Mouse (Mus musculus) kidney, postnatal 25 days (tissue): ENCODE measurements around the gene Rad50.

Experiments
- DNase-seq, 2 experiments: peaks; one replicate each; pipeline ENCODE4 v3.0.0; 2021; ENCODE audit warnings: mixed read lengths in 2 of 2

Gene Rad50

DNA sequence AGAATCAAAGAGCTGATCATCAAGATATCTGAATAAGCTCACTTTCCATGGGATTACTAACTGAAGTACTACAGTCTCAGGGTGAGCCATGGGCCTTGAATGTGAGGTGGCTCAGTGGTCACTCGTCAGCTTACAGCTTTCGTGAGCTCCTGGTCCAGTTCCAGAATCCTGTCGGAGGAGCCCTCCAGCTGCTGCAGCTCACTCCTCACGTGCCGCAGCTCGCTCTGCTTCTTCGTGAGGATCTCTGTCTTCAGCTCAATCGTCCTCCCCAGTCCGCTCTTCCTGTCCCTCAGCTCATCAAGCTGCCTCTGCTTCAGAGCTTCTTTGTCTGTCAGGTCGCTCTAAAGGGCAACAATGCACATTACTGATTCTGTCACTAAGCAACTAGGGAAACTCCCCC, 15.1 kb downstream of the Rad50 start:
- peak; percentile 6 to 33 for DNase-seq

DNA sequence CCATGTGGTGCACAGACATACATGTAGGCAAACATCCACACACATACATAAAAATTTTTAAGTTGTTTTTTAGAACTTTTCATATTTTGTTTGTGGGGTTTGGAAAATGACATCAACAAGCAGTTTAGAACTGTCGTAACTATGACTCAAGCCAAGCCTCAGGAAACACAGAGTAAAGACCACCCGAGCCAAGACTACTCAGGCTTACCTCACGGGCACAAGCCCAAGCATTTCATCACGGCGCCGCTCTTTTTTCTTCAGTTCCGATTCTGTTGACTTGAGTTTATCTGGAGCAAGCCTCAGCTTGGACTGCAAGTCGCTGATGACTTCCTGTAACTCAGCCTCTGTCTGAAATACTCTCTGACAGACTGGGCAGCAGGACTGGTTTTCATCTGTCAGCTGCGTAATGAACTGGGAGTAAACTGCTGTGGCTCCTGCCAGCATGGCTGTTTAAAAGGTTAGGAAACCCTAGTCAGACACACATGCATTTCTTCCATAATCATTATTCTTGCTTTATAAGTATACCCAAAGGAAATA, 24.1 kb downstream of the Rad50 start:
- no peak for DNase-seq

DNA sequence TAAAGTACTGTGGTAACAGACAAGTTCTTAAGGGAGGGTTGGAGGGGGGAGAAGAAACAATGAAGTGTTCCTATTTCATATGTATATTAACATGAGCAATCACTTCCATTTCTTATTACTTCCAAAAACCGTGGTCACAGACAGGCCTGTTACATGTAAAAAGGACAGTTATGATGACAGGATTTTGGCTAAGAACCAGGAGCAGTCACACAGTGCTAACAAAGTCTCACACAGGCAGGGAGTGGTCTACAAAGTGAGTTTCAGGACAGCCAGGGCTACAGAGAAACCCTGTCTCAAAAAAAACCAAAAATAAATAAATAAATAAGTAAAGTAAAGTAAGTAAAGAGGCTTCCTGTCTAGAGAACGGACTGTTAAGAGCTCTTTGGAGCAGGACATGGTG, 24.9 kb downstream of the Rad50 start:
- no peak for DNase-seq

DNA sequence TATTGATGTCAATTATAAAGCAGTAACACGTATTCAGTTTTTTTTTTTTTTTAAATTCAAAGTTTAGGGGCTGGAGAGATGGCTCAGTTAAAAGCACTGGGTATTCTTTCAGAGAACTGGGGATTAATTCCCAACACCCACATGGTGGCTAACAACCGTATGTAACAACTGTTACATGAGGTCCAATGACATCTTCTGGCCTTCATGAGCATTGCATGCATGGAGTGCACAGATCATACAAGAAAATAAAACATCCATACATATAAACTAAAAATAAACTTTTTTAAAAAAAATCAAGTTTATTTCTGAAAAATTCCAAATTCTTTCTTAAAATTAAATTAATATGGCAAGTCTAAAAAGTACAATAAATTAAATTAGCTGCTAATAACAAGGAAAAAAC, 25.4 kb downstream of the Rad50 start:
- DNase-seq: no peak

DNA sequence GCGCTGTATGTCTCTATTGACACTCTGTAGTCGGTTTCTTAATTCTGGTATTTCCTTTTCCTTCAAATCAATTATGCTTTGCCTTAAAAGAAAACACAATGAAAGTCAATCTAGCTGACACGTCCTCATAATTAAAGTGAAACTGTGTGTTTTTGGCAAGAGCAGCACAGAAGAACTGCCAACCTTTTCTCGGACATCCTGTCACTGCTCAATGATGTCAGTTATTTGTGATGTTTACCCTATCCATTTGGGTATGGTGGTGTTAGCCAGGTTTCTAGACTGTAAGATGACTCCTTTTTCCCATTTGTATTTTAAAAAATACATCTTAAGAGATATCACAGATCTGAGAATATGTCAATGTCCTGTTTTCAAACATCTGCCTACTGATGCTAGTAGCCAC, 27.0 kb downstream of the Rad50 start:
- DNase-seq: peak in 1 of 2 experiments; percentile 10

DNA sequence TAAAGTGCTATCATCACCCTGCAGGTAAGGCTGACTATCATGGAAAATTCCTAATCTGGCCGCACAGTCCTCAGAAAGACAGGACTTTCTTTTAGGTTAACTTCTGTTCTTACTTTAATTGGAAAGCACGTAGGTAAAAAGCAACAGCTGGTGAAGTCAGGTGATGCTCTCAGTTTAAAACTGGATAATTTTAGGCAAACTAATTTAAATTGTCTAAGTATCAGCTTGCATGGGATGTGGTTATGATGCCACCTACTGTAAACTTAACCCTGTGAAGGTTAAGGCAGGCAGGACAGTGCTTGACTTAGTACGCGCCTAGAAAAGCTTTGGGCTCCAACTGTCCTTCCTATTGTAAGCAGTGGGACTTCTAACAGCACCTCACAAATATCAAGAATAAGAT, 35.7 kb downstream of the Rad50 start:
- DNase-seq: no peak

DNA sequence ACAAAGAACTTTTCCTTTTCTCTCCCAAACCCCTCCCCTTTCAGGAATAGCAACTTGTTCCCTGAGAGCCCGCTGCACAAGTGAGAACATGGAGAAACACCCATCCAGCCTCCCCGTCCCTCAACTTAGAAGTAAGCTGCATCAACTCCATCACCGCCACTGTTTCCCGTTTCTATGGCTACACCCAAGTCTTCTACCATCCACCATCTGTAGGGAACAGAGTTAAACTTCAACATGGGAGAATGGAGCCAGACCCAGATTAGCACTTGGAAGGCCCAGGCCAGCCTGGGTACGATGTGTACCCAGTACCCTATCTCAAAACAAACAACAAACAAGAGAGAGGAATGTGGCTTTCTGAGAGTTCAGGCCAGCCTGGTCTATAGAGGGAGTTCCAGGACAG, 43.0 kb downstream of the Rad50 start:
- DNase-seq: no peak

DNA sequence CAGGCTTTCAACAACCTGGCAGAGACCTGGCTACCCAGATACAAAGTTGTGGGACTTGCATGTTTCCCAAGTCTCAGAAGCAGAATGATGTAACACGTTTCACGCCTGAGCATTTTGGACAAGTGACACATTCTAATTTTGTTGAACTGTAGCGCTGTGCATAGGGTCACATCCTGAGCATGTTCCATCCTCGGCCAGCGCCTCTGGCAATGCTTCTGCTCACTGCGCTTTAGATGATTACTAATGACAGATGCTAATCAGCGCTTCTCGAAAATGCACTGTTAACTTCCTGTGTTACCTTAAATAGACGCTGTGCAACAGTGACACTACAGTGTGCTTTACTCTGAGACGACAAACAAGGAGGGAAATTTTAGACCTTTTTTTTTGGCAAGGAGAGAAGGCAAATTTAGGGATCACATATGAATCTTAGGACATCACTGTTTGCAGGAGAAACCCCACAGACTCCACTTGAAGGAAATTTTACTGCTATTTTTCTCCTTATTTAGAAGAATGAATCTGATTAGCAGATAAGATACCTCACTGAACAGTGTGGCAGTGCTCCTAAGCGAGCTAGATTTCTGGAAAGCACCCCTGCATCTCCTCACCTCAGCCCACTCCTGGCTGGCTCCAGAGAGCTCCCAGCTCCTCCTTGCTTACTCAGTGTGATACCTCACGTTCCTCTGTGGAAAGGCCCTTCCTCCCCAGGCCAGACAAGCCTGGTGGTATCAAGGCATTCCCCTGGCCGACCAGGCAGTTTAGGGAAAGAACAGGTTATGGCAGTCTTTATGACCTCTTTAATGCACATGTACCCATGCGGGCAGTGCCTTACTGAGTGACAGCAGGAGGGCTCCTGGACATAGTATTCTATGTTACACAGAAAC, 44.1 kb downstream of the Rad50 start:
- DNase-seq: no peak

DNA sequence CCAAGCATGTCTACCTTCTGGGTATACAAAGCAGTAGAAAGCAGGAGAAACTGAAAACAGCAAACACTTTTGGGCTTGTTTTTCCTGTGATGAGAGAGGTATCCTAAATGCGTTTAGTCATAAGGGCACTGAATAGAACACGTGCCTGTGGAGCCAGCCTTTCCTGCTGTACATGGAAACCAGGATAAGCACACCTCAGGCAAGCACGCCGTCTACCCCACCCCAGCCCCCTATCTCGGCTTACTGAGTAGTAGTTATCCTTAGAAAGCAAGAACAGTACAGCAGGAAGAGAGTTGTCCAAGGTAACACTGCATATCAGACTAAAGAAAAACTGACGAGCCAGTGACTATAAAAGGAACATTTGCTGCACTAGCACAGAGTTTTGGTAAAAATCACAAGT, 49.3 kb downstream of the Rad50 start:
- no peak for DNase-seq

DNA sequence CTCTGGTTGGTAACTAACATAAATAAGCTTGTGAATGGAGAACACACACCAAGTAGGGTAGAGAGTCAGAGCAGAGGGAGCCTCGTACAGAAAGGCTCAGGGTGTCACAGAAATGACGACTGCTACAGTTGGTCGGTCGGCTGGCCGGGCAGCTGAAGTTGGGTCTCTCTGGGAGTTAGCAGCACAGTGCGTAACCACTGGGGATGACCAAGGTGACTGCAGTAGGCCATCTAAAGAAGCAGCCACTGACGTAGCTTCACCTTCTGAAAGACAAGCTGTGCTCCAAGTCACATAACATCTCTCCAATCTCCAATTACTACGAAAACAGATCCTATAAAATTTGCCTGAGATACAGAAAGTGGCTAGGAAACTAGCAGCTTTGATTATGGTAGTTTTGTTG, 49.7 kb downstream of the Rad50 start:
- no peak for DNase-seq

DNA sequence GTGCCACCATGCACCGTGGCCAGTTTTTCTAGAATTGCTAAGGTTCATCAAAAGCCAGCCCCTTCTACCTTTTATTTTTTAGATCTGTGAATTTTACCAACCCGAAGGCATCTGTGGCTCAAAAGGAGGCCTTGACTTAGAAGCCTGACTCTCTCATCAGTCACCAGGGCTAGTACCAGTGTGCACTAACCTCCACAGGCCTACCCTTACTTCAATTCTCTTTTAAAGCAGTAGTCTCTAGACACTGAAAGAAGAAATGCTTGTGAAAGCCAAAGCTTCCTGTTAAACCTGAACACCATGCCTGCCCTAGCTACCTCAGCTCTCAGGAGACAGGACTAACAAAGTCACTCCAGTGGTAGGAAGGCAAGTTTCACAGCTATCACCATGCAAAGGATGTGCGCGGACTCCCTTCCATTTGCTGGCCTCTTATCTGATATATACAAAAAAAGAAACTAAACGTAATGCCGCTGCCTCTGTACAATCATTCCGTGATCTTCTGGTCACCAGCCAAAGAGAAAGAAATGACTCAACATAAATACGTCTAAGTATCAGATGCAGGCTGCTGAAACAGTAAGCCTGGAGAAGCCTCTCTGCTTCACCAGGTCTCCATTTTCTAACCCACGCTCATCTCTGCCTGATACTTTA, 50.4 kb downstream of the Rad50 start:
- no peak for DNase-seq

DNA sequence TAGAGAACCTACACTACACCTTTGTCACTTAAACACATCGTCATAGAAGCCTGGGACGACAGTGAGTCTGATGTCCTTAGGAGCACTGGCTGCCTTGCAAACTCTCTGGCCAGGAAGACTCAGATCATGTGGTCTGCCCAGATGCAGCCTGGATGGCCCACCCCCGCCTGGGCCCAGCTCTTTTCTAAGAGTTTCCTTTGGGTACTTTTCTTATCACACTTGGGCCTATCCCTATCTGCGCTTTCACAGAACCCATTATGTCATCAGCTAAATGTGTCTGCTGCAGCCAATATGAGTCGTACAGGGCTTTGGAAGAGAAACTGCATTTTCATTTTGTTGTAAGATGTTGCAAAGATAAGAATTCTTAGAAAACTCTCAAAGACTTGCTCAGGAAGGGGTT, 52.1 kb downstream of the Rad50 start:
- no peak for DNase-seq

DNA sequence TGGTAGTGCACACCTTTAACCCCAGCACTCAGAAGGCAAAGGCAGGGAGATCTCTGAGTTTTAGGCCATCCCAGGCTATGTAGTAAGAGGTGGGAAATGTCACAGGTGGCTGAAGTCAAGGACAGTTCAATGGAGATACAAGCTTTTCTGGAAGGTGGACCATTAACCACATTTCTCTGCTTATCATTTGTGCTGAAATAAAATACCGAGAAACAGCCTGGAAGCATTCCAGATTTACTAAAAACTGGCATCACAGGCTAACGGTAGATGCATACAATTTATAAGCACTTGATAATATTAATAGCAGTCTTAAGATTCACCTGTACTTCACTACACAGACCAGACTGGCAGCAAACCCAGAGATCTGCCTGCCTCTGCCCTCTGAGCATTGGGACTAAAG, 54.7 kb downstream of the Rad50 start:
- no peak for DNase-seq

DNA sequence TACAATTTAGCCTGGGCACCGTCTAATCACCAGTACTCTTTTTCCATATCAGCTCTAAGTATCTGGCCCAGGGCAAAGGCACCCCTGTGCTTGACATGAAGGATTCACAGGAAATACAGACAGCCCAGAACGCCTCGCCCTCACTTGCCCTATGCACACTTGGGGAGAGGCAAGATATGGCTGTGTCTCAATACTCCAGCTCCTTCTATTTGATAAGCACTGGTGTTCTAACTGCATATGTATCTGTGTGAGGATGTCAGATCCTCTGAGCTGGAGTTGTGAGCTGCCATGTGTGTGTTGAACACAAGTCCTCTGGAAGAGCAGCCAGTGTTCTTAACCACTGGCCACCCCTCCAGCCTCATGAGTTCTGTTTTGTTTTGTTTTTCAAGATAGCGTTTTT, 55.7 kb downstream of the Rad50 start:
- DNase-seq: no peak

DNA sequence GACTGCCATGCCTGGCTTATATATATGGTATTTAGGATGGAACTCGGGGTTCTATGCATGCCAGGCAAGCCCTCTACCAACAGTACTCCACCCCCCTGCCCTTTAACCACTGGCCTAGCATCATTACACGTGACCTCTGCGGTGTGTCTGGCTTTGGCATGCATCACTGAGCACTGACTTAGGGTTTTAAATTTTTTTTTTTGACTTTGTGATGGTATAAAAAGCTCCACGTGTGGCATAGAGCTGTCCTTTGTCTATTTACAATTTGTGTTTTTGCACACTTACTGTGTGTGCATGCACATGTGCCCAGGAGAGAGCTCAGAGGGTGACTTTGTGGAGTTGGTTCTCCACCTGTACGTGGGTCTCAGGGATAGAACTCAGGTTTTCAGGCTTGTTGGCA, 63.1 kb downstream of the Rad50 start:
- peak in 1 of 2 experiments; percentile 5 for DNase-seq

DNA sequence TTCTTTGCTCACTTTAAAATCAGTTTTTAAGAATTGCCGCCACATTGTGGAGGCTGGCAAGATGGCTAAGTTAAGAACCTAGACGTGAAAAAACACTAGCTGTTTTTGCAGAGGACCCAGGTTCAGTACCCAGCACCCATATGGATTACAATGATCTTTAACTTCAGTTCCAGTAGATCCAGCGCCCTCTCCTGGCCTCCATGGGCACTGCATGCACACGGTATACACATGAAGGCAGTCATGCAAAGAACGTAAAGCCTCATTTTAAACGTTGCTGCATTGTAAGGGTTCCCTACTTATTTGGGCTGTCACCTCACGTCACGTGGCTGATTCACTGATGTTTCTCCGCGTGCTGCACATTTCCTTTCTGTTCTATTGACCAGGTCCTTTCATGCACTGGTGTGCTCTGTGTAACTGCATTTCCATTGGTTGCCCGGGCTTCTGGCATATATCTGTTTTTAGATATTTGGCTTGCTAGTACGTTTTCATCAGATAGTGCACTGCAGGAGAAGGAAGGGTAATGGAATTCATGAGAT, 64.3 kb downstream of the Rad50 start:
- DNase-seq: no peak

DNA sequence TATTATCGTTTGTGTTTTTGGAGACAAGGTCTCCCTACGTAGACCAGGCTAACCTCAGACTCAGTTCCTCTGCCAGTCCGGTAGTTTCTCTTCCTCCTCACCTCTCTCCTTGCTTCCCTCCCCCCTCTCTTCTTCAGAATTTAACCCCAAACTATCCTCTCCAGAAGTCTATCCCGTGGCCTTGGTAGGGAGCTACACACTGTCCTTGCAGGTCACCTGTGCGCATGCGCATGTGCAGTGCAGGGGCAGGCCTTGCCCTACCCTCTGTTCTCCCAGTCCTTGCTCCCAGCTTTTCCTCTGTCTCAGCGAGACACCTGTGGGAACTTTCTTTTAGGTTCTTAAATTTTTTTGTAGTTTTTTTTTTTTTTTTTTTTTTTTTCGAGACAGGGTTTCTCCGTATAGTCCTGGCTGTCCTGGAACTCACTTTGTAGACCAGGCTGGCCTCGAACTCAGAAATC, 69.3 kb downstream of the Rad50 start:
- no peak for DNase-seq

DNA sequence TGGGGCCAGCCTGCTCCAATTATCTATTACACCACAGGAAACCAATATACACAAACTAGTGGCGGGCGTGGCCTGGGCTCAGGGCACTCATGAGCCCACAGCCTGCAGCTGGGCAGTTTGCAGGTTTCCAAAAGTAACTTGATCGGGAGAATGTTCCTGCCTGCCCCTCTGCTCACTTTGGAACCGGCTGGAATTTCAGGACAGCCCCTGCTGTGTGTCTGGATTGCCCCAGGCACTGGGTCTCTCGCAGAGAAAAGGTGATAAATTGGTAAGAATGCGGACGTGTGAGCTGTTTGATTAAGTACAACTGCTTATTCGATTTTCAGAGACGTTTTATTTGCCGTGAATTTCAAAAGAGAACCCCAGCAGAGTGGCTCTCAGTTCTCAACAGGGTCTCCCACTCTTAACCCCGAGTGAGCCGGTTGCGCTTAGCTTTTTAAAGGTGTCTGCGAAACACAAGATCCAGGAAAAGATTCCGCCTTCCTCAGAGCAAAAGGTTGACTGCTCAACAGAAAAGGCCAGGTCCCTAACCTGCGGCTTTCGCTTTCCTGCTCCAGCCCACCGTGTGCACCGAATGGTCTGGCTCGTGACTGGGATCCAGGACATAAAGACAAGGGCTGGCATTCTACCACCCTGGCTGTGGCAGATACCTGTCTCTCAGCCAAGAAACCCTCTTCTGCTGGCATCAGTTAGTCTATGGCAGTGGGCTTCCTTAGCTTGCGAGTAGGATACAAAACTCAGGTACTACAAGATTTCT, 69.9 kb downstream of the Rad50 start:
- DNase-seq: no peak

DNA sequence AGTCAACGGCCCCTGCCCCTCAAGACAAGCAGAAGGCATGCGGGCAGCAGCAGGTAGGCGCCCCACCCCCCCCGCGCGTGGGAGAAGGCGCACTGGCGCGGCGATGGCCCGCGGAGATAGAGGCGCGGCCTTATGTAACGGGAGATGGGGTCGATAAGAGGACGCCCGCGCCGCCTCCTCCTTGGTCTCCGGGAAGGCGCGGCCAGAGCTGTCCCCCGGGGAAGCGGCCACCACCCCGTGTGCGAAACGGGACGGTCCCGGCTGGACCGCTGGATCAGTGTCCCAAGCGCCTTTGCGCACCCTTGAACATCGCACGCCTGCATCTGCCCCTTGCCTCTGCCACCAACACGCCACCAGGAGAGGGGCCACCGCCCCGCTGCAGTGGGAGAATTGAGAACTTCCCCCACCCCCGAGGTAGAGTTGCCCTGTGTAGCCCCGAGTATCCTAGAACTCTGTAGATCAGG, 70.9 kb downstream of the Rad50 start:
- DNase-seq: peak in 1 of 2 experiments; percentile 49

DNA sequence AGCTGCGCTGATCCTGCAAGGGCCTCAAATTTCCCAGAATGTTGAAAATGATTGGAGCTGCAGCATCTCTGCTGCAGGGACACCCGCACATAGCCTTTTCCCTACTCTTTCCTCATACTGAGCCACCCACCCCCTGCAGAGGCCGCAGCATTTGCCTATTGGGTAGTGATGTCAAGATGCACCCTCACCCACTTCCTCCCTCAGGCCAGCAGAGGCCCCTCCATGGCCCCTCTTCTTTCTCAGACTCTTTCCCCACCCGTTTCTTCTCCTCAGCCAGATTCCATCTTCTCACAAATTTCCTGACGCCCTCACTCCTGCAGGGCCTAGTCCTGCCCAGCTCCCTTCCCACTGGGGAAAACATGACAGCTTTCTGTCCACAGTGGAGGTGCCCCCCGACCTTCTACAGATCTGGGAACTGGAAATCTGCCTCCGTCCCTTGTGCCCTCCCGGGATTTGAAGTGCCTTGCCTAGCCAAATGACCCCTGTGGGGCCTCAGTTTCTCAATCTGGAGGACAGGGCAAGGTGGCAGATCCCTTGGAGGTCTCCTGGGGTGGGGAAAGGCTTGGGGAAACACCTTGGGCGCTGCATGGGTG, 71.4 kb downstream of the Rad50 start:
- no peak for DNase-seq

DNA sequence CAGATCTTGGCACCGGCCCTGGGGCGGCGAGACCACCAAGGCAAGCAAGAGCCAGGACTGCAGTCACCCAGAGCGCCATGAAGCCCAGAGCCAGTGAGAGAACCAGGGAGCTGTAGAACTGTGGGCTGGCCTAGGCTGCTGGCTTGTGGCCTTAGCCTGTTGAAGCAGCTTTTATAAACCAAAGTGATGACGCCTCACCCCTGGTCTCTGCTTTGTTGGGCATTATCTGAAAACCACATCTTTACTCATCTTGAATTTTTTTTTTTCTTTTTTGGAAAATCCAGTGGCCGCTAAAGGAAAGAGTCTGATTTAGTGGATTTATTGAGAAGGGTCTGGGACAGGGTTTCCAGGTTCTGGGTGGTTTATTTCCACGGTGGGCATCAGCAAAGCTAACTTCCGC, 72.6 kb downstream of the Rad50 start, which contains the start of gene Il13:
Il13 (minus strand) TSS at position 147 of the 400 bp plus-strand sequence.
- DNase-seq: no peak

DNA sequence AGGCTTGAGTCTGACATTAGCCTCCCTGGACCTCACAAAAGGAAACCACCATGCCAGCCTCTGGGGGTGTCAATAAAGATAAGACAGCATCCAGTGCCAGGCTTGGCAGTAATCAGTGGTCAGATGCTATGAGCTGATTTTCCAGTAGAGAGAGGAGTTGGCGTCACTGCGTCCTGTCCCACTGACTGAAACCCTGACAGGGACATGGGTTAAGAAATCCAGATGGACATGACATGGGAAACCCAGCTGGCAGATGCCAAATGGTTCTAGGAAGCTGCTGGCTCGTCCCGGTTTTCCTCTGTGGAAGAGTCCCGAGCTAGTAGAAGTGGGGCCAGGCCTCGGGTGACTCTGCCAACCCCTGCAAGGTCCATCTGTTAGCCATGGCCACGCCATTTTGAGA, 73.5 kb downstream of the Rad50 start:
- DNase-seq: no peak
